In genomic region chr11:23744352-23744751, GRCm38 (mm10) we compare ENCODE assay signal across 16 mouse cellular contexts.
"Had no signal": no experiment of that assay in that cellular context is flagged by ENCODE, and none has a peak within 500 bp of the region (broad histone marks: within the 10 kb centered on the region; RNA-seq: fewer than 3 reads in every experiment).

No protein-coding gene starts in this region.

- H3K4me3 ChIP-seq: neural tube, embryonic 13.5 days; neural tube, embryonic 15.5 days; stomach, embryonic 15.5 days had no signal

- H3K27ac ChIP-seq: neural tube, embryonic 13.5 days; neural tube, embryonic 15.5 days; stomach, embryonic 15.5 days; stomach, postnatal 0 days had no signal

- H3K4me1 ChIP-seq: neural tube, embryonic 13.5 days; neural tube, embryonic 15.5 days; stomach, embryonic 15.5 days had no signal

- H3K27me3 ChIP-seq: neural tube, embryonic 13.5 days; neural tube, embryonic 15.5 days; stomach, embryonic 15.5 days had no signal

- DNase-seq: retina, postnatal 1 day; right cerebral cortex, adult 18-20 months; right cerebral cortex, postnatal 14 days; right cerebral cortex, postnatal 25 days; right cerebral cortex, postnatal 4 days; spleen, adult 18-20 months; thymus, adult 18-20 months; thymus, adult 2 months; thymus, postnatal 14 days; thymus, postnatal 25 days; thymus, postnatal 36 days; thymus, postnatal 4 days had no signal

- H3K9me3 ChIP-seq: neural tube, embryonic 13.5 days; neural tube, embryonic 15.5 days; stomach, embryonic 15.5 days had no signal

- H3K4me2 ChIP-seq: neural tube, embryonic 13.5 days; neural tube, embryonic 15.5 days; stomach, embryonic 15.5 days had no signal

- H3K9ac ChIP-seq: neural tube, embryonic 13.5 days; neural tube, embryonic 15.5 days; stomach, embryonic 15.5 days had no signal
